Mouse (Mus musculus) MEL (cell line): ENCODE measurements around the gene Atp5e. TPM values are rescaled to one million over a fixed set of nuclear protein-coding genes. Genes with fewer than 3 reads are reported as not detected.

Experiments used
- DNase-seq: peaks from one replicate; pipeline ENCODE4 v3.0.0; 2011; ENCODE audit warnings: low read depth, low spot score
- H3K27ac ChIP-seq: 2 replicates; pipeline ENCODE4 v1.5.1; 2012; ENCODE audit warnings: low read depth, mild to moderate bottlenecking, control low read depth, low read length, moderate library complexity; ENCODE audit not compliant: control insufficient read depth
- H3K27me3 ChIP-seq, 2 experiments: fragments of 150-350 bp in 1 of 2; sonication (generic) in 1 of 2; 2 replicates each; pipeline ENCODE4 v1.6.1; 2012; ENCODE audit warnings: low read length in 2 of 2, mild to moderate bottlenecking in 2 of 2, improper control_type of control experiment in 1 of 2, moderate library complexity in 1 of 2; ENCODE audit not compliant: insufficient read depth in 2 of 2, control insufficient read depth in 1 of 2
- H3K36me3 ChIP-seq, 2 experiments: 2 replicates each; pipeline ENCODE4 v1.6.1; 2012 to 2014; ENCODE audit warnings: low read length in 2 of 2, improper control_type of control experiment in 1 of 2, inconsistent platforms in 1 of 2, mild to moderate bottlenecking in 1 of 2; ENCODE audit not compliant: insufficient read depth in 2 of 2, control insufficient read depth in 1 of 2
- H3K4me1 ChIP-seq, 2 experiments: fragments of 150-350 bp in 1 of 2; sonication (generic) in 1 of 2; 2 replicates each; pipeline ENCODE4 v1.6.1; 2012; ENCODE audit warnings: low read length in 2 of 2, improper control_type of control experiment in 1 of 2, mild to moderate bottlenecking in 1 of 2; ENCODE audit not compliant: insufficient read depth in 2 of 2, control insufficient read depth in 1 of 2
- H3K4me3 ChIP-seq, 2 experiments: fragments of 150-350 bp in 1 of 2; sonication (generic) in 1 of 2; 2 replicates each; pipeline ENCODE4 v1.5.1; 2012; ENCODE audit warnings: low read depth in 2 of 2, low read length in 2 of 2, mild to moderate bottlenecking in 2 of 2, moderate library complexity in 2 of 2, control low read depth in 1 of 2, improper control_type of control experiment in 1 of 2; ENCODE audit not compliant: control insufficient read depth in 1 of 2, insufficient read depth in 1 of 2
- H3K79me2 ChIP-seq: 2 replicates; pipeline ENCODE4 v1.6.1; 2012; ENCODE audit warnings: mild to moderate bottlenecking, low read length, moderate library complexity; ENCODE audit not compliant: control insufficient read depth, poor library complexity, insufficient read depth
- H3K9ac ChIP-seq: 2 replicates; pipeline ENCODE4 v1.6.1; 2012; ENCODE audit warnings: low read depth, mild to moderate bottlenecking, control low read depth, low read length, moderate library complexity; ENCODE audit not compliant: control insufficient read depth, poor library complexity, severe bottlenecking
- H3K9me3 ChIP-seq: fragments of 150-350 bp; sonication (generic); replicated peaks from 2 replicates; pipeline ENCODE4 v1.6.1; 2012; ENCODE audit warnings: mild to moderate bottlenecking, low read length, improper control_type of control experiment, moderate library complexity; ENCODE audit not compliant: insufficient read depth
- BHLHE40 ChIP-seq: IDR thresholded peaks from 2 replicates; pipeline ENCODE4 v1.6.1; 2012; ENCODE audit warnings: low read depth, mild to moderate bottlenecking, inconsistent platforms, low read length, improper control_type of control experiment, borderline replicate concordance
- CHD1 ChIP-seq: IDR thresholded peaks from 2 replicates; pipeline ENCODE4 v1.6.1; 2012; ENCODE audit warnings: low read depth, mild to moderate bottlenecking, inconsistent platforms, low read length, improper control_type of control experiment
- E2F4 ChIP-seq: IDR thresholded peaks from 2 replicates; pipeline ENCODE4 v1.6.1; 2011; ENCODE audit warnings: low read depth, low read length, improper control_type of control experiment, borderline replicate concordance
- ELF1 ChIP-seq: IDR thresholded peaks from 2 replicates; pipeline ENCODE4 v1.6.1; 2014; ENCODE audit warnings: low read depth, mild to moderate bottlenecking, inconsistent platforms, low read length, improper control_type of control experiment, moderate library complexity
- ETS1 ChIP-seq: IDR thresholded peaks from 2 replicates; pipeline ENCODE4 v1.6.1; 2012; ENCODE audit warnings: low read depth, mild to moderate bottlenecking, inconsistent platforms, low read length, improper control_type of control experiment, moderate library complexity
- GABPA ChIP-seq: IDR thresholded peaks from 2 replicates; pipeline ENCODE4 v1.6.1; 2012; ENCODE audit warnings: low read depth, mild to moderate bottlenecking, inconsistent platforms, low read length, improper control_type of control experiment, moderate library complexity
- GATA1 ChIP-seq: IDR thresholded peaks from 2 replicates; pipeline ENCODE4 v1.6.1; 2011; ENCODE audit warnings: low read depth, low read length, improper control_type of control experiment
- HCFC1 ChIP-seq: IDR thresholded peaks from 2 replicates; pipeline ENCODE4 v1.6.1; 2012; ENCODE audit warnings: low read depth, mild to moderate bottlenecking, inconsistent platforms, low read length, improper control_type of control experiment, moderate library complexity
- KAT2A ChIP-seq: conservative IDR thresholded peaks from 2 replicates; pipeline ENCODE4 v1.6.1; 2012; ENCODE audit warnings: low read depth, low read length, improper control_type of control experiment, inconsistent platforms
- MAFK ChIP-seq: IDR thresholded peaks from 2 replicates; pipeline ENCODE4 v1.6.1; 2011; ENCODE audit warnings: low read depth, mild to moderate bottlenecking, low read length, improper control_type of control experiment, borderline replicate concordance
- MEF2A ChIP-seq: IDR thresholded peaks from 2 replicates; pipeline ENCODE4 v1.6.1; 2014; ENCODE audit warnings: low read depth, mild to moderate bottlenecking, inconsistent platforms, low read length, improper control_type of control experiment; ENCODE audit not compliant: poor library complexity, insufficient replicate concordance, severe bottlenecking; ENCODE audit errors: extremely low read depth
- NELFE ChIP-seq: IDR thresholded peaks from 2 replicates; pipeline ENCODE4 v1.6.1; 2011; ENCODE audit warnings: low read depth, low read length, improper control_type of control experiment
- NRF1 ChIP-seq: IDR thresholded peaks from 2 replicates; pipeline ENCODE4 v1.6.1; 2014; ENCODE audit warnings: low read depth, mild to moderate bottlenecking, inconsistent platforms, low read length, improper control_type of control experiment, moderate library complexity; ENCODE audit not compliant: poor library complexity, insufficient read depth, severe bottlenecking
- POLR2AphosphoS5 ChIP-seq: IDR thresholded peaks from 2 replicates; pipeline ENCODE4 v1.6.1; 2012; ENCODE audit warnings: low read depth, borderline replicate concordance, mild to moderate bottlenecking, inconsistent platforms, low read length, moderate library complexity, mixed read lengths
- RAD21 ChIP-seq: IDR thresholded peaks from 2 replicates; pipeline ENCODE4 v1.6.1; 2011; ENCODE audit warnings: mild to moderate bottlenecking, low read depth, low read length, improper control_type of control experiment
- RCOR1 ChIP-seq: IDR thresholded peaks from 2 replicates; pipeline ENCODE4 v1.6.1; 2012; ENCODE audit warnings: low read depth, mild to moderate bottlenecking, inconsistent platforms, low read length, improper control_type of control experiment
- SIN3A ChIP-seq: IDR thresholded peaks from 2 replicates; pipeline ENCODE4 v1.6.1; 2012; ENCODE audit warnings: low read length, improper control_type of control experiment, inconsistent platforms
- TAL1 ChIP-seq: IDR thresholded peaks from 2 replicates; pipeline ENCODE4 v1.6.1; 2012; ENCODE audit warnings: mild to moderate bottlenecking, inconsistent platforms, low read length, moderate library complexity, mixed read lengths
- UBTF ChIP-seq: IDR thresholded peaks from 2 replicates; pipeline ENCODE4 v1.6.1; 2012; ENCODE audit warnings: low read depth, mild to moderate bottlenecking, inconsistent platforms, low read length, improper control_type of control experiment, moderate library complexity, borderline replicate concordance; ENCODE audit not compliant: insufficient read depth
- USF1 ChIP-seq: IDR thresholded peaks from 2 replicates; pipeline ENCODE4 v1.6.1; 2014; ENCODE audit warnings: low read depth, mild to moderate bottlenecking, inconsistent platforms, low read length, improper control_type of control experiment, moderate library complexity
- ZMIZ1 ChIP-seq: IDR thresholded peaks from 2 replicates; pipeline ENCODE4 v1.6.1; 2012; ENCODE audit warnings: low read depth, mild to moderate bottlenecking, inconsistent platforms, low read length, improper control_type of control experiment, moderate library complexity
- polyA plus RNA-seq, 2 experiments: library from polyadenylated mRNA; stranded (reverse) in 1 of 2; unstranded in 1 of 2; fragments of >175 nt in 1 of 2; fragments of >200 nt in 1 of 2; gene quantifications; 2 replicates each; pipeline versions ENCODE4 v1.2.1 to v1.2.4; 2012; ENCODE audit warnings: low replicate concordance in 2 of 2, low read depth in 1 of 2; ENCODE audit not compliant: insufficient read length in 2 of 2, insufficient read depth in 1 of 2, missing spikeins in 1 of 2
- total RNA-seq: library from RNA; depleted of rRNA; stranded (reverse); fragments of 300-350 nt; gene quantifications from 2 replicates; pipeline ENCODE4 v1.2.3, GENCODE M21; 2012

Gene Atp5e
- total and polyA plus RNA-seq, 3 experiments, result 225 to 561 TPM; not detected in 1

DNA sequence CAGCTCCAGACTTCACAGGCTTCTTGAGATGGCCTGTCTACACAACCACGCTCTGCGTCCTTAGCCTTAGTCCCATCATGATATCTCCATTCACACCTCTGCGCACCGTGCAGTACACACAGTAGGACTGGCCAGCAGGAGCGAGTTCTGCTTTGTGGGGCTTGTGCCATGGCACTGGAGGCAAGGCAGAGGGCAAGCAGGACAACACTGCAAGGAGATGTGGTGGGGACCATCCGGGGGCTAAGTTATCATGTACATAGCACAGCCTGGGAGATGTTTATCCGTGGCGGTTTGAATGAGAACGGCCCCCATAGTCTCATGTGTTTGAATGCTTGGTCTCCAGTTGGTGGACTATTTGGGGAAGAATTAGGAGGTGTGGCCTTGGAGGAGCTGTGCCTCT lies 29.0 kb downstream of the Atp5e start:
- Histone ChIP-seq H3K27me3 (no peaks in the 10 kb centered on the region), H3K4me1 (peaks cover 5 to 32% of the 10 kb centered on the region in 2 experiments; a peak in 3 of 4 replicates), H3K27ac (no peak overlapping the region), H3K79me2 (peaks cover 4% of the 10 kb centered on the region; the same call in 1 of the 2 replicates), H3K36me3 (peaks cover 0 to 16% of the 10 kb centered on the region in 2 experiments; a peak in 2 of 4 replicates), H3K9me3 (no peaks in the 10 kb centered on the region), H3K9ac (no peak overlapping the region), H3K4me3 (no peak overlapping the region)
- DNase-seq, result no peak
- TF ChIP-seq RCOR1, result no peak
- no peak for TF ChIP-seq NELFE
- TF ChIP-seq MAFK, result no peak
- no peak for TF ChIP-seq CHD1
- TF ChIP-seq ELF1, result no peak
- no peak for TF ChIP-seq E2F4
- TF ChIP-seq TAL1, result no peak
- TF ChIP-seq HCFC1, result no peak
- no peak for TF ChIP-seq RAD21
- TF ChIP-seq GATA1, result no peak
- TF ChIP-seq MEF2A, result no peak
- TF ChIP-seq NRF1, result no peak
- no peak for TF ChIP-seq KAT2A
- TF ChIP-seq ETS1, result no peak
- TF ChIP-seq UBTF, result no peak
- no peak for TF ChIP-seq GABPA
- no peak for TF ChIP-seq SIN3A
- TF ChIP-seq USF1, result no peak
- no peak for TF ChIP-seq ZMIZ1

DNA sequence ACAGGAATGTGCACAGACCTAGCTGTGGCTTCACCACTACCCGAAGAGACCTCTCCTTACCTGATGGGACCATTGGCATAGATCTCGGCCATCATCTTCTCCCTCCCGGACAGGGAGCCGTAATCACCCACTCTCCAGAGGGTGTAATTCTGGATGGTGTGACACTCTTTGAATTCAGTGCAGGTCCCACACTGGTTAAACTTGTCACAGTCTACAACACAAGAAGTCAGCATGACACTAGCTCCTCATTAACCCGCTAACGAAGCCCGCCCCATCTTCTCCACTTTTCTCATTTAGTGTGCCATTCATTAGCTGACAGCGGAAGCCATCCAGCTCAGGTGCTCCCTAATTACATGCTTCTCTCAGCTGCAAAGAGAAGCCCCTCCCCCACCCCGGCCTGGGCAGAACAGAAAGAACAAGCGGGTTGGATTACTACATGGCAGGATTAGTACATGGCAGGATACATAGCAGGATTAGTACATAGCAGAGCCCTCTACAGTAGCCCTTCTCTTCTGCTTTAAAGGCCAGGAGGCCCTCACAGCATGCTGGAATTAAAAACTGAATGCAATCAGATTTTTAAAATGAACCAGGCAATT lies 34.8 kb downstream of the Atp5e start:
- Histone ChIP-seq H3K9me3 (no peaks in the 10 kb centered on the region), H3K4me1 (0 out of 4 replicates have a peak, but pooled peaks cover 0 to under 1% of the 10 kb centered on the region in 2 experiments), H3K9ac (no peak overlapping the region), H3K36me3 (no peaks in the 10 kb centered on the region; a peak in 2 of 4 replicates), H3K79me2 (0 out of 2 replicates have a peak, but pooled peaks cover 2% of the 10 kb centered on the region), H3K27ac (no peak overlapping the region), H3K4me3 (no peak overlapping the region), H3K27me3 (no peaks in the 10 kb centered on the region)
- TF ChIP-seq KAT2A (no peak), POLR2AphosphoS5 (no peak), BHLHE40 (no peak)
- no peak for DNase-seq
